ENCODE assay signal across 17 mouse cellular contexts in genomic region chr17:46662730-46663129, GRCm38 (mm10). TPM values are rescaled to one million over a fixed set of nuclear protein-coding genes. Genes with fewer than 3 reads are reported as not detected.
DNase-seq lines count a peak whose midpoint lies in the region; ATAC-seq and TF ChIP-seq lines count a peak whose summit lies in the region.
"Had no signal": no experiment of that assay in that cellular context is flagged by ENCODE, and none has a peak within 500 bp of the region (broad histone marks: within the 10 kb centered on the region; RNA-seq: fewer than 3 reads in every experiment).

No protein-coding gene starts in this region.

- no peak overlapping the region for H3K9ac ChIP-seq in kidney, embryonic 15.5 days
- H3K9ac ChIP-seq: embryonic facial prominence, embryonic 12.5 days; lung, embryonic 14.5 days had no signal

- H3K9me3 ChIP-seq in kidney, embryonic 15.5 days (replicated peaks) = no peaks in the 10 kb centered on the region
- H3K9me3 ChIP-seq: embryonic facial prominence, embryonic 12.5 days; forebrain, embryonic 10.5 days; hindbrain, embryonic 10.5 days; midbrain, embryonic 10.5 days had no signal

- no peak overlapping the region for H3K4me3 ChIP-seq in kidney, adult 2 months (ENCODE audit: insufficient read depth, low read depth, low read length)
- no peak overlapping the region for H3K4me3 ChIP-seq in kidney, embryonic 15.5 days (replicated peaks)
- H3K4me3 ChIP-seq: embryonic facial prominence, embryonic 12.5 days; forebrain, embryonic 10.5 days; hindbrain, embryonic 10.5 days; midbrain, embryonic 10.5 days had no signal

- H3K4me2 ChIP-seq in kidney, embryonic 15.5 days = no peak overlapping the region
- H3K4me2 ChIP-seq: embryonic facial prominence, embryonic 12.5 days; lung, embryonic 14.5 days had no signal

- H3K4me1 ChIP-seq in kidney, adult 2 months (ENCODE audit: control insufficient read depth, insufficient read depth, low read length) = no peaks in the 10 kb centered on the region
- H3K4me1 ChIP-seq in kidney, embryonic 15.5 days = no peaks in the 10 kb centered on the region
- H3K4me1 ChIP-seq: embryonic facial prominence, embryonic 12.5 days; forebrain, embryonic 10.5 days; hindbrain, embryonic 10.5 days; midbrain, embryonic 10.5 days had no signal

- 30% methylated on average over 5 of the region's 5 CpGs for WGBS in kidney, adult 2 months
- 74% methylated on average over 5 of the region's 5 CpGs for WGBS in kidney, embryonic 15.5 days

- DNase-seq in cerebellum, postnatal 4 days (ENCODE audit: low spot score in 2 of 2) = no peak
- peak; percentile 49 for DNase-seq in kidney, adult 2 months
- peak; percentile 71 to 80 for DNase-seq in heart, postnatal 10 days
- DNase-seq in lung, postnatal 4 days = no peak
- no peak for DNase-seq in lung, postnatal 14 days
- DNase-seq in retina, postnatal 1 day = no peak
- DNase-seq: adrenal gland, postnatal 10 days; layer of hippocampus, postnatal 36 days; lung, embryonic 14.5 days had no signal

- no peak overlapping the region for H3K27ac ChIP-seq in kidney, adult 2 months (ENCODE audit: insufficient read depth, low read depth, low read length)
- H3K27ac ChIP-seq in kidney, embryonic 15.5 days = no peak overlapping the region
- H3K27ac ChIP-seq: embryonic facial prominence, embryonic 12.5 days; forebrain, embryonic 10.5 days; hindbrain, embryonic 10.5 days; midbrain, embryonic 10.5 days; stomach, postnatal 0 days had no signal

- H3K36me3 ChIP-seq in kidney, adult 2 months (ENCODE audit: control insufficient read depth, insufficient read depth, low read length) = no peaks in the 10 kb centered on the region
- peaks cover 98% of the 10 kb centered on the region for H3K36me3 ChIP-seq in kidney, embryonic 15.5 days

- peak; percentile 71 for ATAC-seq in cerebellum, adult (ENCODE audit: insufficient number of reproducible peaks, low FRiP score, low TSS enrichment)
- ATAC-seq in kidney, embryonic 15.5 days (replicated peaks; ENCODE audit: low FRiP score) = no peak
- ATAC-seq: intestine, embryonic 16.5 days had no signal

- TF ChIP-seq CTCF in kidney, adult 2 months (conservative IDR thresholded peaks at IDR 0.05; ENCODE audit: insufficient read depth, insufficient read length, low read depth, low read length) = no peak

- intact Hi-C loops in heart, postnatal 10 days (cut with DNase I) = no loop called here

- no peak for TF ChIP-seq POLR2A in kidney, adult 2 months (IDR thresholded peaks at IDR 0.05; ENCODE audit: low read depth, low read length)

- no peaks in the 10 kb centered on the region for H3K27me3 ChIP-seq in kidney, adult 2 months (replicated peaks; ENCODE audit: control insufficient read depth, insufficient read depth, low read length)
- no peaks in the 10 kb centered on the region for H3K27me3 ChIP-seq in kidney, embryonic 15.5 days
- H3K27me3 ChIP-seq: embryonic facial prominence, embryonic 12.5 days had no signal

RNA-seq across cellular contexts. Expression of gene Rrp36, which starts 11.4 kb away (rescaled TPM):
- 37.1 and 41.1 TPM in 2 replicates for polyA plus RNA-seq in kidney, adult 2 months (2012; rRNA removed)
- 63.9 and 65.4 TPM in 2 replicates for polyA plus RNA-seq in kidney, embryonic 15.5 days (2015; fragmentation: Nextera tagmentation; extraction: Ambion mirVana)
- total RNA-seq in heart, postnatal 10 days (2021) = 10 to 100 TPM; 12.9 to 19.0 TPM

RNA-seq across cellular contexts. Expression of gene Cul7, which starts 12.6 kb away (rescaled TPM):
- 30.2 and 34.0 TPM in 2 replicates for polyA plus RNA-seq in kidney, adult 2 months (2012; rRNA removed)
- polyA plus RNA-seq in kidney, embryonic 15.5 days (2015; fragmentation: Nextera tagmentation; extraction: Ambion mirVana) = 55.5 and 59.2 TPM in 2 replicates
- 10 to 100 TPM; 56.1 to 62.2 TPM for total RNA-seq in heart, postnatal 10 days (2021)

RNA-seq across cellular contexts. Expression of gene Mea1, which starts 15.9 kb away (rescaled TPM):
- 89.2 and 99.3 TPM in 2 replicates for polyA plus RNA-seq in kidney, adult 2 months (2012; rRNA removed)
- 146 and 147 TPM in 2 replicates for polyA plus RNA-seq in kidney, embryonic 15.5 days (2015; fragmentation: Nextera tagmentation; extraction: Ambion mirVana)
- total RNA-seq in heart, postnatal 10 days (2021) = 10 to 100 TPM; 62.3 to 67.2 TPM

RNA-seq across cellular contexts. Expression of gene Mrpl2, which starts 16.7 kb away (rescaled TPM):
- polyA plus RNA-seq in kidney, adult 2 months (2012; rRNA removed) = 116 and 134 TPM in 2 replicates
- polyA plus RNA-seq in kidney, embryonic 15.5 days (2015; fragmentation: Nextera tagmentation; extraction: Ambion mirVana) = 108 and 124 TPM in 2 replicates
- 100 to 1,000 TPM; 117 to 122 TPM for total RNA-seq in heart, postnatal 10 days (2021)

RNA-seq across cellular contexts. Expression of gene Klc4, which starts 16.9 kb away (rescaled TPM):
- 60.7 and 62.8 TPM in 2 replicates for polyA plus RNA-seq in kidney, adult 2 months (2012; rRNA removed)
- polyA plus RNA-seq in kidney, embryonic 15.5 days (2015; fragmentation: Nextera tagmentation; extraction: Ambion mirVana) = 36.9 and 42.4 TPM in 2 replicates
- 10 to 100 TPM; 23.8 to 28.2 TPM for total RNA-seq in heart, postnatal 10 days (2021)

Comparison
In these comparisons a context has a peak if more than half of its experiments do, and no peak if none do; other contexts are left out.
1. DNase-seq: peak in kidney, adult 2 months (single experiment) and heart, postnatal 10 days (2 of 2); none in cerebellum, postnatal 4 days (0 of 2), lung, postnatal 4 days (0 of 2), lung, postnatal 14 days (single experiment) and retina, postnatal 1 day (single experiment).